Mouse (Mus musculus) ES-E14 (cell line): ENCODE data around the gene Fyn. TPM values are rescaled to one million over a fixed set of nuclear protein-coding genes. Genes with fewer than 3 reads are reported as not detected.

Experiments
- DNase-seq: peaks from one replicate; pipeline ENCODE4 v3.0.0-alpha.2; 2013; ENCODE audit warnings: low read depth, low spot score
- H3K27ac ChIP-seq: 2 replicates; pipeline ENCODE4 v1.5.1; 2012; ENCODE audit warnings: low read depth, mild to moderate bottlenecking, low read length, moderate library complexity, mixed read lengths; ENCODE audit not compliant: poor library complexity, insufficient read depth, severe bottlenecking
- H3K36me3 ChIP-seq: 2 replicates; pipeline ENCODE4 v1.6.1; 2012; ENCODE audit warnings: mild to moderate bottlenecking, low read length, moderate library complexity, mixed read lengths; ENCODE audit not compliant: control insufficient read depth, poor library complexity, insufficient read depth, severe bottlenecking
- H3K4me1 ChIP-seq, 2 experiments: fragments of 150-350 bp in 1 of 2; sonication (generic) in 1 of 2; 2 replicates each; pipeline ENCODE4 v1.6.1; 2012; ENCODE audit warnings: low read length in 2 of 2, mild to moderate bottlenecking in 1 of 2, mixed read lengths in 1 of 2; ENCODE audit not compliant: control insufficient read depth in 2 of 2, insufficient read depth in 2 of 2, poor library complexity in 1 of 2
- H3K4me3 ChIP-seq, 2 experiments: fragments of 150-350 bp in 1 of 2; sonication (generic) in 1 of 2; 2 replicates each; pipeline ENCODE4 v1.5.1; 2012; ENCODE audit warnings: low read length in 2 of 2, low read depth in 1 of 2, mild to moderate bottlenecking in 1 of 2, mixed read lengths in 1 of 2; ENCODE audit not compliant: insufficient read depth in 1 of 2, poor library complexity in 1 of 2, severe bottlenecking in 1 of 2
- H3K9ac ChIP-seq: 2 replicates; pipeline ENCODE4 v1.6.1; 2012; ENCODE audit warnings: low read depth, mild to moderate bottlenecking, low read length, mixed read lengths; ENCODE audit not compliant: poor library complexity, insufficient read depth, severe bottlenecking
- H3K9me3 ChIP-seq: fragments of 150-350 bp; sonication (generic); 2 replicates; pipeline ENCODE4 v1.6.1; 2012; ENCODE audit warnings: low read depth, mild to moderate bottlenecking, low read length; ENCODE audit not compliant: control insufficient read depth, insufficient read depth
- CHD2 ChIP-seq: IDR thresholded peaks from 2 replicates; pipeline ENCODE4 v1.6.1; 2014; ENCODE audit warnings: mild to moderate bottlenecking, low read depth, low read length, inconsistent platforms
- HCFC1 ChIP-seq: IDR thresholded peaks from 2 replicates; pipeline ENCODE4 v1.6.1; 2012; ENCODE audit warnings: low read length, inconsistent platforms, borderline replicate concordance; ENCODE audit not compliant: insufficient read depth
- MAFK ChIP-seq: IDR thresholded peaks from 2 replicates; pipeline ENCODE4 v1.6.1; 2014; ENCODE audit warnings: mild to moderate bottlenecking, low read depth, low read length, inconsistent platforms; ENCODE audit not compliant: insufficient read depth
- ZC3H11A ChIP-seq: IDR thresholded peaks from 2 replicates; pipeline ENCODE4 v1.6.1; 2012; ENCODE audit warnings: low read depth, mild to moderate bottlenecking, inconsistent platforms, low read length, borderline replicate concordance
- ZNF384 ChIP-seq: IDR thresholded peaks from 2 replicates; pipeline ENCODE4 v1.6.1; 2012; ENCODE audit warnings: low read depth, low read length, inconsistent platforms
- in situ Hi-C, 2 experiments: fragments of 600-800 bp; cut with MboI; formaldehyde crosslinking; loops; one replicate each; pipeline ENCODE4 v1.15.1; 2025; ENCODE audit warnings: low sequenced_read_pairs in 2 of 2, inconsistent platforms in 1 of 2; ENCODE audit not compliant: unreplicated experiment in 2 of 2
- total RNA-seq: library from RNA; depleted of rRNA; stranded (reverse); fragments of 300-350 nt; gene quantifications from 2 replicates; pipeline ENCODE4 v1.2.3, GENCODE M21; 2012

Fyn gene
- total RNA-seq, 1 experiment = 14.6 TPM

DNA sequence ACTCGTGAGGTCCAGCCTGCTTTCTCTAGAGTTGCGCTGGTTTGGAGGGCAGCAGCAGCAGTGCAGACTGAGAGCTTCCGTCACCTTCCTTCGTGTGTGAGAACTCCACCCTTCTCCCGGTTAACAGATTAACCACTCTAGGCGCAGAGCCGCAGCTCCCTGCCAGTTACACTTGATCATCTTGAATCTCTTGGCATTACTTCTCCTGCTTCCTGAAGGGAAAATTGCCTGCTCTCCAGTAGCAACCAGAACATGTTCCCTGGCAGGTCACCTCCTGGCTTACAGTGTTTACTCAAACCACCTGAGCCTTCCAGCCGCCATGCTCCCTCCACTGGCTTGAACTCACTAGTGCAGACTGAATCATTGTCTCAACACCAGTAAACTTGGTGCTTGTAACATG is 94.1 kb downstream of the Fyn start:
- TF ChIP-seq ZNF384 (no peak), HCFC1 (no peak), ZC3H11A (no peak), CHD2 (no peak), MAFK (no peak)
- Histone ChIP-seq H3K9ac (no peak overlapping the region; the same call in 1 of the 2 replicates), H3K4me3 (0 out of 4 replicates have a peak overlapping the region, but pooled peaks of 1 of the 2 experiments have one; percentile 18), H3K27ac (no peak overlapping the region), H3K9me3 (no peaks in the 10 kb centered on the region), H3K4me1 (peaks cover 2 to 3% of the 10 kb centered on the region in 2 experiments; a peak in 2 of 4 replicates), H3K36me3 (no peaks in the 10 kb centered on the region)
- DNase-seq = no peak
- in situ Hi-C loops = no loop called here

GRCm38 (mm10) chr10:39464383-39464782 is 95.7 kb downstream of the Fyn start:
- H3K4me1 ChIP-seq = peaks cover 2 to 3% of the 10 kb centered on the region in 2 experiments; a peak in 2 of 4 replicates
- no peak overlapping the region for H3K9ac ChIP-seq
- no peaks in the 10 kb centered on the region for H3K9me3 ChIP-seq
- H3K36me3 ChIP-seq = no peaks in the 10 kb centered on the region
- DNase-seq = no peak
- in situ Hi-C loops = no loop called here
- no peak overlapping the region for H3K27ac ChIP-seq
- no peak for TF ChIP-seq CHD2
- no peak for TF ChIP-seq HCFC1
- no peak for TF ChIP-seq ZC3H11A
- TF ChIP-seq MAFK = no peak
- no peak for TF ChIP-seq ZNF384
- no peak overlapping the region for H3K4me3 ChIP-seq

DNA sequence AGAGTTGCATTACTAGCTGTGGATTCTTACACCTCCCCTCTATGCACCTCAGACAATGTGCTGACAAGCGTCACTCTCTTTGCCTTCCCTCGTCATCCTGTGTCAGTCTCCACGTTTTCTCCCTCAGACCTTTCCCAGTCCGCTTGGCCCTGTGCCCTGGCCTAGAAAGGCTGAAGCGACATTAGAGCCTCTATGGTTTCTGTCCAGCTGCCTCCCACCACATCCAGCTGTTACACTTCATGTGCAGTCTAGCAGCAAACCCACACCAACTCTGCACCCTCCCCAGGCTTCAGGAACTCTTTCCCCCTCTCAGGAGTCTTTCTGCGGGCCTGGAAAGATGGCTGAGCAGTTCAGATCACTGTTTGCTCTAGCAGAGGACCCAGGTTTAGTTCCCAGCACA is 98.7 kb downstream of the Fyn start:
- H3K9me3 ChIP-seq = no peaks in the 10 kb centered on the region
- H3K4me3 ChIP-seq = no peak overlapping the region
- H3K36me3 ChIP-seq = no peaks in the 10 kb centered on the region
- in situ Hi-C loops = no loop called here
- peaks cover 0 to under 1% of the 10 kb centered on the region in 2 experiments; a peak in 1 of 4 replicates for H3K4me1 ChIP-seq
- no peak overlapping the region for H3K9ac ChIP-seq
- no peak overlapping the region for H3K27ac ChIP-seq
- TF ChIP-seq MAFK (no peak), ZNF384 (no peak), ZC3H11A (no peak), HCFC1 (no peak), CHD2 (no peak)
- no peak for DNase-seq

DNA sequence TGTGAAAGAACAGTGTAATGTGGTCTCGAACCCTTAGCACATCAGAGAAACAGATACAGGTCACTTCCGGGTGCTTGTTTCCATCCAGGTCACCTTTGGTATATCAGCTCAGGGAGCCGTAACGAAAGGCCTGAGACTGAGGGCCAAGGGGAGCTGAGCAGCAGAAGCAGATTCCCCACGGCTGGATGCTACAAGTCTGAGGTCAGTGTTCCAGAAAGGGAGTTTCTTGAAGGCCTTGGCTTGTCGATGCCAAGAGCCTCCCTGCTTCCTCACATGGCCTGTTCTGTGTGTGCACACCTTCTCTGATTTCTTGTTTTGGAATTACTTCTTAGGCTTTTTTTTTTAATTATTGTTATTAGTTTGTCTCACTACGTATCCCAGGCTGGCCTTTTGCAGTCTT is 99.2 kb downstream of the Fyn start:
- TF ChIP-seq CHD2 (no peak), ZNF384 (no peak), HCFC1 (no peak)
- H3K9me3 ChIP-seq = no peaks in the 10 kb centered on the region

DNA sequence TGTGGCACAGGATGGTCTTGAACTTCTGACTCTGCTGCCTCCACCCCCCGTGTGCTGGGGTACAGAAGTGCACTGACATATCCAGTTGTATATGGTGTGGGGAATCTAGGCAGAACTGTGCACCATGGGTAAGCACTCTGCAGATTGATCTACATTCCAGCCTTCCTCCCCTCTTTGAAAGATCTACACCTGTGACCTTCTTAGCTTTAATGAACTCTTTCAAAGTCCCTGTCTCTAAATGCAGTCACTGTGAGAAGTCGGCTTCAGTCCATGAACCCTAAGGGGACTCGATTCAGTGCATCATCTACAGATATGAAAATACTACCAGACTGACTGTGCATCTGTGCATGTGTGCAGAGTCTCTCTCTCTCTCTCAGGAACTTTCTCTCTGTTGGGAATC is 99.9 kb downstream of the Fyn start:
- Histone ChIP-seq H3K4me1 (no peaks in the 10 kb centered on the region), H3K36me3 (no peaks in the 10 kb centered on the region), H3K27ac (no peak overlapping the region), H3K4me3 (no peak overlapping the region), H3K9me3 (no peaks in the 10 kb centered on the region), H3K9ac (no peak overlapping the region)
- TF ChIP-seq ZNF384 (no peak), ZC3H11A (no peak), MAFK (no peak), CHD2 (no peak), HCFC1 (no peak)
- DNase-seq = no peak
- in situ Hi-C loops = no loop called here

More for the DNA sequence above, 99.2 kb downstream of the Fyn start:
- Histone ChIP-seq H3K27ac (no peak overlapping the region), H3K9ac (no peak overlapping the region), H3K36me3 (no peaks in the 10 kb centered on the region), H3K4me1 (no peaks in the 10 kb centered on the region), H3K4me3 (no peak overlapping the region)
- DNase-seq = no peak
- in situ Hi-C loops = no loop called here
